In genomic region chr7:4123732-4124131, GRCm38 (mm10) we compare ENCODE assay signal across 8 mouse cellular contexts. TPM values are rescaled to one million over a fixed set of nuclear protein-coding genes. Genes with fewer than 3 reads are reported as not detected.
DNase-seq lines count a peak whose midpoint lies in the region.

No protein-coding gene starts in this region.

- DNase-seq in gastrocnemius, postnatal 14 days, result peak; percentile 70
- DNase-seq in gastrocnemius, adult 18-20 months (ENCODE audit: low spot score), result no peak
- DNase-seq in cerebellum, adult 8-10 months, result peak; percentile 78
- peak; percentile 82 to 85 for DNase-seq in frontal cortex, adult 2 months (ENCODE audit: extremely low spot score in 1 of 2, low spot score in 1 of 2)
- DNase-seq in left cerebral cortex, adult 18-20 months (ENCODE audit: low spot score in 2 of 2), result peak; percentile 68 to 74
- DNase-seq in right cerebral cortex, postnatal 10 days (ENCODE audit: low spot score in 2 of 2), result peak; percentile 93
- no peak for DNase-seq in spleen, postnatal 14 days (ENCODE audit: low spot score in 2 of 2)
- DNase-seq in T-cell, adult 2 months (ENCODE audit: low spot score), result no peak

- intact Hi-C loops in gastrocnemius, postnatal 14 days (cut with DNase I; ENCODE audit: low total_unique reads), result no loop called here

RNA-seq across cellular contexts. Expression of gene Ttyh1, which starts 4.5 kb away (rescaled TPM):
- total RNA-seq in gastrocnemius, postnatal 14 days (2021), result 1 to 10 TPM; 2.3 to 5.3 TPM
- 1 to 10 TPM in 1 of 2 experiments, under 1 TPM in 1; 0.81 to 1.6 TPM for total RNA-seq in gastrocnemius, adult 18-20 months (2021)
- polyA plus RNA-seq in frontal cortex, adult 2 months (2012; rRNA removed), result 712 and 743 TPM in 2 replicates
- total RNA-seq in left cerebral cortex, adult 18-20 months (2021), result 100 to 1,000 TPM; 597 TPM

RNA-seq across cellular contexts. Expression of gene Leng8, which starts 13.1 kb away (rescaled TPM):
- total RNA-seq in gastrocnemius, postnatal 14 days (2021), result 10 to 100 TPM; 26.9 to 33.9 TPM
- 10 to 100 TPM; 27.2 to 33.0 TPM for total RNA-seq in gastrocnemius, adult 18-20 months (2021)
- 641 and 654 TPM in 2 replicates for polyA plus RNA-seq in frontal cortex, adult 2 months (2012; rRNA removed)
- total RNA-seq in left cerebral cortex, adult 18-20 months (2021), result 100 to 1,000 TPM; 125 to 149 TPM

RNA-seq across cellular contexts. Expression of gene Leng9, which starts 26.4 kb away (rescaled TPM):
- 1 to 10 TPM; 2.1 to 2.3 TPM for total RNA-seq in gastrocnemius, postnatal 14 days (2021)
- 1 to 10 TPM; 1.8 to 2.2 TPM for total RNA-seq in gastrocnemius, adult 18-20 months (2021)
- 7.1 and 8.0 TPM in 2 replicates for polyA plus RNA-seq in frontal cortex, adult 2 months (2012; rRNA removed)
- total RNA-seq in left cerebral cortex, adult 18-20 months (2021), result 1 to 10 TPM; 6.0 to 6.9 TPM

RNA-seq across cellular contexts. Expression of gene Cdc42ep5, which starts 40.9 kb away (rescaled TPM):
- 1 to 10 TPM; 6.5 to 6.9 TPM for total RNA-seq in gastrocnemius, postnatal 14 days (2021)
- 1 to 10 TPM; 1.5 to 1.7 TPM for total RNA-seq in gastrocnemius, adult 18-20 months (2021)
- polyA plus RNA-seq in frontal cortex, adult 2 months (2012; rRNA removed), result 3.5 and 3.9 TPM in 2 replicates
- total RNA-seq in left cerebral cortex, adult 18-20 months (2021), result 1 to 10 TPM; 3.6 to 4.1 TPM

Comparison
In these comparisons a context has a peak if more than half of its experiments do, and no peak if none do; other contexts are left out.
1. DNase-seq: peak in gastrocnemius, postnatal 14 days (single experiment), cerebellum, adult 8-10 months (single experiment), frontal cortex, adult 2 months (2 of 2), left cerebral cortex, adult 18-20 months (2 of 2) and right cerebral cortex, postnatal 10 days (2 of 2); none in gastrocnemius, adult 18-20 months (single experiment), spleen, postnatal 14 days (0 of 2) and T-cell, adult 2 months (single experiment).
2. RNA of gene Ttyh1, which starts 4.5 kb away (total RNA-seq): 597 TPM in left cerebral cortex, adult 18-20 months; 2.3 to 5.3 TPM in gastrocnemius, postnatal 14 days and 0.81 to 1.6 TPM in gastrocnemius, adult 18-20 months; every median in the first group is over 10 times any median in the second.